Mouse (Mus musculus): ENCODE measurements around the gene Dchs2. TPM values are rescaled to one million over a fixed set of nuclear protein-coding genes. Genes with fewer than 3 reads are reported as not detected.
"Not testable (repeated sequence)": the region's sequence is repeated elsewhere in the genome, so short reads cannot be mapped to it uniquely, and the experiment has no call there.

Dchs2 gene
- total RNA-seq, 1 experiment: 0.22 TPM

DNA sequence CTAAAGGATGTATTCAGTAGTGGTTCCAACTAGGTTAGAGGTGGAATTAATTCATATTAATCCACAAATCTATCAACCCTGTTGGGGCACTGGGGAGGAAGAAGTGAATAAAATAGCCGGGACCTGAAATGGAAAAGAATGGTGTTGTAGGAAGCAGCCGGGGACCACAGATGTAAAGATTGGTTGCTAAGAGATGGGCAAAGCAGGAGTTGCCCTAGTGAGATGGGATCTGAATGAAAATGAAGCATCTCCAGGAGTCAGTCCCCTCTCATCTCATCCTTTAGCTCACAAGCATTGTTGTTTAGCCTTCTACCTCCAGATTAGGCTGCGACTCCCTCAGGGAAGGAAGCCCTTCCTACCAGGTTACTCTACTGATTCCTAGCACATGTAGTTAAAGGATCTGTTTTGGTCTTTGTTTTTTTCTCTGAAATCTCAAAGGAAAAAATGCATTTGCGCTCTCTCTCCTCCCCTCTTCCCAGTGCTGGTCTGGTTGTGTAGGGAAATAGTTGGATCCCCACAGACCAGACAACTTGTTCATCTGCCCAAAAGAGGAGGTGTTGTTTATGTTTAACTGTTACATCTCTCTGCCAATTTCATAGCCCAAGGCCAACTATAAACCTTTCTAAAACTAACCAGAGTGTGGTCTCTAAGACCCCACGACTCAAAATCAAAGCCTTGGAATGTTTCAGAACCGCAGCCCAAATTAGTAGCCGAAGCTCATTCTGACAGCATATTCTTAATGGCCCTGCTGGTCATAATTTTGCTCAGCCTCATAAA, 16.1 kb upstream of the Dchs2 start:
- in situ Hi-C loops (cut with MboI; ENCODE audit: low sequenced_read_pairs in 2 of 2, unreplicated experiment in 2 of 2): no loop called here
- no peaks in the 10 kb centered on the region; a peak in 1 of 4 replicates for H3K4me1 ChIP-seq (ENCODE audit: control insufficient read depth in 2 of 2, insufficient read depth in 2 of 2, low read length in 2 of 2, poor library complexity in 1 of 2)
- H3K9me3 ChIP-seq (ENCODE audit: control insufficient read depth, insufficient read depth, low read depth, low read length): no peaks in the 10 kb centered on the region
- TF ChIP-seq ZNF384 (IDR thresholded peaks at IDR 0.05; ENCODE audit: low read depth, low read length) (no peak), ZC3H11A (IDR thresholded peaks at IDR 0.05; ENCODE audit: borderline replicate concordance, low read depth, low read length) (no peak), HCFC1 (IDR thresholded peaks at IDR 0.05; ENCODE audit: borderline replicate concordance, insufficient read depth, low read length) (no peak), MAFK (IDR thresholded peaks at IDR 0.05; ENCODE audit: insufficient read depth, low read depth, low read length) (no peak), CHD2 (IDR thresholded peaks at IDR 0.05; ENCODE audit: low read depth, low read length) (no peak)
- no peak overlapping the region for H3K27ac ChIP-seq (ENCODE audit: insufficient read depth, low read depth, low read length, poor library complexity, severe bottlenecking)
- no peak overlapping the region for H3K9ac ChIP-seq (ENCODE audit: insufficient read depth, low read depth, low read length, poor library complexity, severe bottlenecking)
- no peak for DNase-seq (ENCODE audit: low read depth, low spot score)
- no peaks in the 10 kb centered on the region for H3K36me3 ChIP-seq (ENCODE audit: control insufficient read depth, insufficient read depth, low read length, poor library complexity, severe bottlenecking)
- no peak overlapping the region for H3K4me3 ChIP-seq (ENCODE audit: insufficient read depth in 1 of 2, low read depth in 1 of 2, low read length in 2 of 2, poor library complexity in 1 of 2, severe bottlenecking in 1 of 2)

GRCm38 (mm10) chr3:83112869-83113268, 14.9 kb upstream of the Dchs2 start:
- H3K4me3 ChIP-seq (ENCODE audit: insufficient read depth in 1 of 2, low read depth in 1 of 2, low read length in 2 of 2, poor library complexity in 1 of 2, severe bottlenecking in 1 of 2): no peak overlapping the region
- H3K4me1 ChIP-seq (ENCODE audit: control insufficient read depth in 2 of 2, insufficient read depth in 2 of 2, low read length in 2 of 2, poor library complexity in 1 of 2): no peaks in the 10 kb centered on the region; a peak in 1 of 4 replicates
- H3K9me3 ChIP-seq (ENCODE audit: control insufficient read depth, insufficient read depth, low read depth, low read length): no peaks in the 10 kb centered on the region
- no peak overlapping the region for H3K27ac ChIP-seq (ENCODE audit: insufficient read depth, low read depth, low read length, poor library complexity, severe bottlenecking)
- TF ChIP-seq CHD2 (IDR thresholded peaks at IDR 0.05; ENCODE audit: low read depth, low read length): no peak
- TF ChIP-seq MAFK (IDR thresholded peaks at IDR 0.05; ENCODE audit: insufficient read depth, low read depth, low read length): no peak
- no peak for TF ChIP-seq HCFC1 (IDR thresholded peaks at IDR 0.05; ENCODE audit: borderline replicate concordance, insufficient read depth, low read length)
- no peak for TF ChIP-seq ZNF384 (IDR thresholded peaks at IDR 0.05; ENCODE audit: low read depth, low read length)
- TF ChIP-seq ZC3H11A (IDR thresholded peaks at IDR 0.05; ENCODE audit: borderline replicate concordance, low read depth, low read length): no peak
- in situ Hi-C loops (cut with MboI; ENCODE audit: low sequenced_read_pairs in 2 of 2, unreplicated experiment in 2 of 2): no loop called here
- no peaks in the 10 kb centered on the region for H3K36me3 ChIP-seq (ENCODE audit: control insufficient read depth, insufficient read depth, low read length, poor library complexity, severe bottlenecking)
- no peak overlapping the region for H3K9ac ChIP-seq (ENCODE audit: insufficient read depth, low read depth, low read length, poor library complexity, severe bottlenecking)
- DNase-seq (ENCODE audit: low read depth, low spot score): no peak

DNA sequence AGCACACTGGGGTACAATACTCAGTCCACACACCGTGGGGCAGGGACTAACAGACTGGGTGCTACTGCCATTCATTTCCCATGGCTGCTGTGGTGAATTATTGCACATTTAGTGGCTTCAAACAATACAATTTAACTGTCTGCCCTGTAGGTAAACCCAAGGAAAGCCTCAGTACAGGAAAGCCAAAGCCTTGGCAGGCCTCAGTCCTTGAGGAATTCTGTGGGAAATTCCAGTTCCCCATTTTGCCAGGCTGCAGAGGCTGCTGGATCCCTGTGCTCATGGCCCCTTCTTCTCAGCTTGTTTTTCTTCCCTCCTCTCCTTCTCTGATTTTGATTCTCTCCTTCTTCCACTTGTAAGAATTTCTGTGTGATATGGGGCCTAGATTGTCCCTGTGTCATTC, 12.8 kb upstream of the Dchs2 start:
- Histone ChIP-seq H3K9ac (ENCODE audit: insufficient read depth, low read depth, low read length, poor library complexity, severe bottlenecking) (no peak overlapping the region), H3K4me3 (ENCODE audit: insufficient read depth in 1 of 2, low read depth in 1 of 2, low read length in 2 of 2, poor library complexity in 1 of 2, severe bottlenecking in 1 of 2) (no peak overlapping the region), H3K27ac (ENCODE audit: insufficient read depth, low read depth, low read length, poor library complexity, severe bottlenecking) (no peak overlapping the region), H3K36me3 (ENCODE audit: control insufficient read depth, insufficient read depth, low read length, poor library complexity, severe bottlenecking) (no peaks in the 10 kb centered on the region), H3K4me1 (ENCODE audit: control insufficient read depth in 2 of 2, insufficient read depth in 2 of 2, low read length in 2 of 2, poor library complexity in 1 of 2) (no peaks in the 10 kb centered on the region; a peak in 1 of 4 replicates), H3K9me3 (ENCODE audit: control insufficient read depth, insufficient read depth, low read depth, low read length) (no peaks in the 10 kb centered on the region)
- in situ Hi-C loops (cut with MboI; ENCODE audit: low sequenced_read_pairs in 2 of 2, unreplicated experiment in 2 of 2): no loop called here
- DNase-seq (ENCODE audit: low read depth, low spot score): no peak
- TF ChIP-seq ZC3H11A (IDR thresholded peaks at IDR 0.05; ENCODE audit: borderline replicate concordance, low read depth, low read length): no peak
- TF ChIP-seq MAFK (IDR thresholded peaks at IDR 0.05; ENCODE audit: insufficient read depth, low read depth, low read length): no peak
- TF ChIP-seq CHD2 (IDR thresholded peaks at IDR 0.05; ENCODE audit: low read depth, low read length): no peak
- TF ChIP-seq HCFC1 (IDR thresholded peaks at IDR 0.05; ENCODE audit: borderline replicate concordance, insufficient read depth, low read length): no peak
- no peak for TF ChIP-seq ZNF384 (IDR thresholded peaks at IDR 0.05; ENCODE audit: low read depth, low read length)

DNA sequence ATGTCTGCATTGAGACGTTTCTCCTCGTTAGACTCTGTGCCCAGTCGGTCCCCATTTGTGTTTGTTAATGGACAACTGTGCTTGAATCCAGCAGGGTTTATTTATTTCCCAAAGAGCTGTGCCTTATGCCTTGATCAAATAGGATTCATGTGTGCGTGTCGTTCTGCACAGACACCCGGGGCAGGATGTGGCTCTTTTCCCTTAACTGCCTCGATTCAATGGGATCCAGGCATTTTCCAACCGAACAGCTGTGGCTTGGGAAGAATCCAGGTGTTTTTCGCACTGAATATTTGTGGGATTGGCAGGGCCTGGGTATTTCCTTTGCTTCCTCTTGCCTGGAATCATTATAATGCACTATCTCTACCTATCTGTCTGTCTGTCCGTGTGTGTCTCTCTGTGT, 10.2 kb upstream of the Dchs2 start:
- Histone ChIP-seq H3K9ac (ENCODE audit: insufficient read depth, low read depth, low read length, poor library complexity, severe bottlenecking) (no peak overlapping the region), H3K4me3 (ENCODE audit: insufficient read depth in 1 of 2, low read depth in 1 of 2, low read length in 2 of 2, poor library complexity in 1 of 2, severe bottlenecking in 1 of 2) (no peak overlapping the region), H3K27ac (ENCODE audit: insufficient read depth, low read depth, low read length, poor library complexity, severe bottlenecking) (no peak overlapping the region), H3K9me3 (ENCODE audit: control insufficient read depth, insufficient read depth, low read depth, low read length) (no peaks in the 10 kb centered on the region), H3K4me1 (ENCODE audit: control insufficient read depth in 2 of 2, insufficient read depth in 2 of 2, low read length in 2 of 2, poor library complexity in 1 of 2) (no peaks in the 10 kb centered on the region), H3K36me3 (ENCODE audit: control insufficient read depth, insufficient read depth, low read length, poor library complexity, severe bottlenecking) (no peaks in the 10 kb centered on the region)
- no peak for DNase-seq (ENCODE audit: low read depth, low spot score)
- in situ Hi-C loops (cut with MboI; ENCODE audit: low sequenced_read_pairs in 2 of 2, unreplicated experiment in 2 of 2): no loop called here
- no peak for TF ChIP-seq ZNF384 (IDR thresholded peaks at IDR 0.05; ENCODE audit: low read depth, low read length)
- TF ChIP-seq MAFK (IDR thresholded peaks at IDR 0.05; ENCODE audit: insufficient read depth, low read depth, low read length): no peak
- TF ChIP-seq HCFC1 (IDR thresholded peaks at IDR 0.05; ENCODE audit: borderline replicate concordance, insufficient read depth, low read length): no peak
- TF ChIP-seq CHD2 (IDR thresholded peaks at IDR 0.05; ENCODE audit: low read depth, low read length): no peak
- TF ChIP-seq ZC3H11A (IDR thresholded peaks at IDR 0.05; ENCODE audit: borderline replicate concordance, low read depth, low read length): no peak

DNA sequence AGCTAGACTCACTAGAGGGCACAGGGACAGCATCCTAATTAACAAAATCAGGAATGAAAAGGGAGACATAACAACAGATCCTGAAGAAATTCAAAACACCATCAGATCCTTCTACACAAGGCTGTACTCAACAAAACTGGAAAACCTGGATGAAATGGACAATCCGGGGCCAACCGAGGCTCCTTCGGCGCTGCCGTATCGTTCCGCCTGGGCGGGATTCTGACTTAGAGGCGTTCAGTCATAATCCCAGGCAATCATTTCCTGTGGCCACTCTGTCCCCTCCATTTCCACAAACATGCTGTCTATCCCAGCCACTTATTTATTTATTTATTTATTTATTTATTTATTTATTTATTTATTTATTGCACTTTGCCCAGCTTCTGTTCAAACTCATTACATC, 3.8 kb upstream of the Dchs2 start:
- in situ Hi-C loops (cut with MboI; ENCODE audit: low sequenced_read_pairs in 2 of 2, unreplicated experiment in 2 of 2): not testable (repeated sequence)

More for the DNA sequence above, 3.8 kb upstream of the Dchs2 start:
- H3K4me1 ChIP-seq (ENCODE audit: control insufficient read depth in 2 of 2, insufficient read depth in 2 of 2, low read length in 2 of 2, poor library complexity in 1 of 2); H3K36me3 ChIP-seq (ENCODE audit: control insufficient read depth, insufficient read depth, low read length, poor library complexity, severe bottlenecking); DNase-seq (ENCODE audit: low read depth, low spot score); H3K27ac ChIP-seq (ENCODE audit: insufficient read depth, low read depth, low read length, poor library complexity, severe bottlenecking); H3K9me3 ChIP-seq (ENCODE audit: control insufficient read depth, insufficient read depth, low read depth, low read length); H3K4me3 ChIP-seq (ENCODE audit: insufficient read depth in 1 of 2, low read depth in 1 of 2, low read length in 2 of 2, poor library complexity in 1 of 2, severe bottlenecking in 1 of 2); H3K9ac ChIP-seq (ENCODE audit: insufficient read depth, low read depth, low read length, poor library complexity, severe bottlenecking): not testable (repeated sequence)

Data from ES-E14 (cell line).